Mouse (Mus musculus) MEL (cell line): Measurements from ENCODE around the gene Spata45.

ENCODE experiments used
- CTCF ChIP-seq, 3 experiments: IDR thresholded peaks in 2 of 3; conservative IDR thresholded peaks in 1 of 3; 2 replicates each; pipeline ENCODE4 v1.5.1; 2011 to 2012; ENCODE audit warnings: low read length in 3 of 3, low read depth in 2 of 3, mild to moderate bottlenecking in 2 of 3, improper control_type of control experiment in 1 of 3, inconsistent platforms in 1 of 3, mixed read lengths in 1 of 3, moderate library complexity in 1 of 3; ENCODE audit not compliant: control insufficient read depth in 1 of 3, insufficient read depth in 1 of 3, poor library complexity in 1 of 3, severe bottlenecking in 1 of 3
- MXI1 ChIP-seq: IDR thresholded peaks from 2 replicates; pipeline ENCODE4 v1.6.1; 2011; ENCODE audit warnings: mild to moderate bottlenecking, low read depth, low read length, improper control_type of control experiment
- POLR2A ChIP-seq, 2 experiments: IDR thresholded peaks; 2 replicates each; pipeline ENCODE4 v1.6.1; 2011 to 2012; ENCODE audit warnings: low read length in 2 of 2, mild to moderate bottlenecking in 2 of 2, control low read depth in 1 of 2, improper control_type of control experiment in 1 of 2, low read depth in 1 of 2, moderate library complexity in 1 of 2; ENCODE audit not compliant: control insufficient read depth in 1 of 2, insufficient read depth in 1 of 2, poor library complexity in 1 of 2
- SMC3 ChIP-seq: IDR thresholded peaks from 2 replicates; pipeline ENCODE4 v1.6.1; 2011; ENCODE audit warnings: low read depth, low read length, improper control_type of control experiment
- TCF12 ChIP-seq: IDR thresholded peaks from 2 replicates; pipeline ENCODE4 v1.6.1; 2014; ENCODE audit warnings: low read depth, mild to moderate bottlenecking, inconsistent platforms, low read length, improper control_type of control experiment, moderate library complexity

- TF ChIP-seq CTCF (IDR thresholded peaks at IDR 0.05 in 2 of 3, conservative IDR thresholded peaks at IDR 0.05 in 1 of 3; ENCODE audit: control insufficient read depth in 1 of 3, insufficient read depth in 1 of 3, low read depth in 2 of 3, low read length in 3 of 3, poor library complexity in 1 of 3, severe bottlenecking in 1 of 3) (peak in 2 of 3 experiments; percentile 25 to 68; a peak in 3 of 6 replicates), MXI1 (no peak), TCF12 (no peak), POLR2A (IDR thresholded peaks at IDR 0.05; ENCODE audit: control insufficient read depth in 1 of 2, insufficient read depth in 1 of 2, low read depth in 1 of 2, low read length in 2 of 2, poor library complexity in 1 of 2) (no peak), SMC3 (peak; percentile 65)
Measured at GRCm38 (mm10) chr1:191057461-191057860, 21.0 kb downstream of the Spata45 start.
